Mouse (Mus musculus) cerebellum, adult 18-20 months (tissue): ENCODE results near the gene Frs2.
"Not testable (repeated sequence)": the region's sequence is repeated elsewhere in the genome, so short reads cannot be mapped to it uniquely, and the experiment has no call there.

Experiments used
- DNase-seq, 2 experiments: peaks; one replicate each; pipeline ENCODE4 v3.0.0; 2021

Gene Frs2

GRCm38 (mm10) chr10:117145546-117146265 lies 2.6 kb downstream of the Frs2 start:
- DNase-seq = no peak

GRCm38 (mm10) chr10:117144628-117145027 lies 3.7 kb downstream of the Frs2 start:
- no peak for DNase-seq

- no peak for DNase-seq
Observed at GRCm38 (mm10) chr10:117144071-117144470, 4.3 kb downstream of the Frs2 start.

GRCm38 (mm10) chr10:117143311-117143710 lies 5.0 kb downstream of the Frs2 start:
- no peak for DNase-seq

GRCm38 (mm10) chr10:117141939-117142552 lies 6.3 kb downstream of the Frs2 start:
- DNase-seq = no peak

- not testable (repeated sequence) for DNase-seq
Observed at GRCm38 (mm10) chr10:117131506-117131905, 16.8 kb downstream of the Frs2 start.

- DNase-seq = peak; percentile 41 to 47
Observed at GRCm38 (mm10) chr10:117130037-117130436, 18.3 kb downstream of the Frs2 start.

- DNase-seq = no peak
Observed at GRCm38 (mm10) chr10:117128693-117129092, 19.6 kb downstream of the Frs2 start.

GRCm38 (mm10) chr10:117127480-117127879 lies 20.9 kb downstream of the Frs2 start:
- no peak for DNase-seq

- DNase-seq = no peak
Observed at GRCm38 (mm10) chr10:117126719-117127118, 21.6 kb downstream of the Frs2 start.

- no peak for DNase-seq
Observed at GRCm38 (mm10) chr10:117126233-117126632, 22.1 kb downstream of the Frs2 start.

GRCm38 (mm10) chr10:117121448-117121847 lies 26.9 kb downstream of the Frs2 start:
- DNase-seq = no peak

- DNase-seq = no peak
Observed at GRCm38 (mm10) chr10:117120051-117120666, 28.2 kb downstream of the Frs2 start.

- DNase-seq = no peak
Observed at GRCm38 (mm10) chr10:117119531-117119930, 28.8 kb downstream of the Frs2 start.

GRCm38 (mm10) chr10:117118421-117118831 lies 29.9 kb downstream of the Frs2 start:
- no peak for DNase-seq

- no peak for DNase-seq
Observed at GRCm38 (mm10) chr10:117115652-117116051, 32.7 kb downstream of the Frs2 start.

GRCm38 (mm10) chr10:117112545-117112944 lies 35.8 kb downstream of the Frs2 start:
- no peak for DNase-seq

GRCm38 (mm10) chr10:117111455-117111854 lies 36.9 kb downstream of the Frs2 start:
- no peak for DNase-seq

- no peak for DNase-seq
Observed at GRCm38 (mm10) chr10:117110271-117110670, 38.1 kb downstream of the Frs2 start.

- no peak for DNase-seq
Observed at GRCm38 (mm10) chr10:117106686-117107085, 41.6 kb downstream of the Frs2 start.

- no peak for DNase-seq
Observed at GRCm38 (mm10) chr10:117106244-117106643, 42.1 kb downstream of the Frs2 start.

GRCm38 (mm10) chr10:117105015-117105414 lies 43.3 kb downstream of the Frs2 start:
- no peak for DNase-seq

GRCm38 (mm10) chr10:117103854-117104598 lies 44.3 kb downstream of the Frs2 start:
- no peak for DNase-seq
